Mouse (Mus musculus): ENCODE measurements around the gene Cep135. TPM values are rescaled to one million over a fixed set of nuclear protein-coding genes. Genes with fewer than 3 reads are reported as not detected.

Gene Cep135
- polyA plus RNA-seq, 1 experiment from 2014 or later, result 3.8 TPM

DNA sequence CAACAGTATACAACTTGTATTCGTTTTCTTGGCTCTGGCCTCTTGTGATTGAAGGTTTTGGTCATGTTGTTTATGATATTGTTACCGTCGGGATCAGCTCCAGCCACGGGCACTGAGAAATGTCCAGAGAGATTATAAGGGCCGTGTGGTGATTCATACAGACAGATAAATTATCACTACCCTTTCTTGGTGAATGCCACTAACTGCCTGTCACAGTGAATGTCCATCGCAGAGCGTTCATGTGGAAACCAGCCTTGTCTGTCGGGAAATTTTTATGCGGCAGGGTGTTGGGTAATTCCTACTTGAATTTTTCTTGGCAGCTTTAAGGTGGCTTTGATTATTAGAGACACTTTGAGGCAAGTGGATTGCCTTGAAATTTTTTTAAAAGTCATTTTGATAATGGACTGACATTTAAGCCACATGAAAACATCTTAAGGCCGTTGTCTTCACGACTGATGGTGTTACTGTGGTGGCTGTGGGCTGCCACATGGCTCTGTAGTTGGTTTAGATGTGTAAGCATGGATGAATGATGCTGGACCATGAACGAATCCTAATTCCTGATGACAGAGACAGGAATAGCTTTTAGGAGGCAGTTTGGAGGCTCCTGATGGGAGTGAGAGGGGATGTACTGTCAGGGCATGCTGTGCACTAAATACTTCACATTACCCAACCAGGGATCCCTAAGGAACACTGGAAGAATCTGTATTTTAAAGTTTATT, 103.4 kb downstream of the Cep135 start:
- WGBS, result 61% methylated on average over 12 of the region's 12 CpGs
- Histone ChIP-seq H3K9ac (replicated peaks; ENCODE audit: low read depth) (no peak overlapping the region), H3K36me3 (ENCODE audit: insufficient read depth, low read length) (no peaks in the 10 kb centered on the region), H3K4me1 (ENCODE audit: insufficient read depth, low read depth, low read length) (no peaks in the 10 kb centered on the region), H3K9me3 (ENCODE audit: low read length) (no peaks in the 10 kb centered on the region), H3K4me2 (replicated peaks; ENCODE audit: low read depth, low read length) (no peak overlapping the region), H3K27me3 (replicated peaks; ENCODE audit: insufficient read depth, low read length) (no peaks in the 10 kb centered on the region), H3K4me3 (ENCODE audit: low read depth, low read length) (no peak overlapping the region), H3K27ac (ENCODE audit: low read length) (no peak overlapping the region)
- peak; percentile 11 for DNase-seq (ENCODE audit: low spot score)
- TF ChIP-seq EP300 (IDR thresholded peaks at IDR 0.05), result no peak
- no peak for TF ChIP-seq CTCF (IDR thresholded peaks at IDR 0.05)
- no peak for ATAC-seq

Other genes with a start within 250 kb of the Cep135 start
- gene Nmu, start 224.9 kb upstream of the Cep135 start, polyA plus RNA-seq (2015; fragmentation: Nextera tagmentation; extraction: Ambion mirVana), result 0.29 TPM in 2 replicates
- not detected in 2 replicates for gene Gm7271, start 104.7 kb upstream of the Cep135 start, polyA plus RNA-seq (2015; fragmentation: Nextera tagmentation; extraction: Ambion mirVana)
- 13.9 and 14.0 TPM in 2 replicates for gene Exoc1, start 59.4 kb upstream of the Cep135 start, polyA plus RNA-seq (2015; fragmentation: Nextera tagmentation; extraction: Ambion mirVana)
- 3.8 and 4.4 TPM in 2 replicates for gene C530008M17Rik, start 67.8 kb downstream of the Cep135 start, polyA plus RNA-seq (2015; fragmentation: Nextera tagmentation; extraction: Ambion mirVana)

Data from lung, postnatal 0 days (tissue).